Mouse (Mus musculus) spleen, embryonic (tissue): ENCODE measurements around the gene Lhfp.
"Not testable (repeated sequence)": the region's sequence is repeated elsewhere in the genome, so short reads cannot be mapped to it uniquely, and the experiment has no call there.

ENCODE experiments used
- CTCF ChIA-PET: fragments of 350-600 bp; sonication (Branson Sonifier 250); formaldehyde crosslinking; loops from one replicate; lab custom pipeline; 2022; lab: Charles Lee

Gene Lhfp

DNA sequence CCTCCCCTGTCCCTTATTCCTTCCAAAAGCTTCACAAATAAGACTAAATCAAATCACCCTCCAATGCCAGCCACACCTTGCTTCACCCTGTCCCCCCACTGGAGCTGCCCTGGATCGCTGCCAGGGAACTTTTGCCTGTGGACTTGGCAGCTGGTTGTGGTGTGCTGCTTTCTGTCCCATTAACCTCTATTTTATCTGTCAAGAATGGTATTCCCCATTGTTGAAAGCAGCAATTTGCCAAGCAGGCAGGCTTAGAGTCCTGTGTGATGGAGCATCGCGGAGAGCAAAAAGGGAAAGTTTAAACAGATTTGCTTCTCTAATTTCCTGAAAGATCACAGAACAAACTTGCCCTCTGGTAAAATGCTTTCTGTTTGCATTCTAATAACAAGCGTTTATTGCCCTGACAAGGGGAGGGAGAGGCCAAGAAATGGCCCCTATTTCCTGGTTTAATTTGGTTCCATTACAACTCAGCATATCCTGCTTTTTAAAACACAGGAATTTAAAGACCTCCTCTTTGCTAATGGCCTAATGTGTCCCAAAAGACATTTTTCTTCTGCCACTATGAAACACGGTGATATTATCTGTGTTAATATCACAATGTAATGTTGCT is 212.0 kb downstream of the Lhfp start:
- CTCF ChIA-PET, result no interaction called here

DNA sequence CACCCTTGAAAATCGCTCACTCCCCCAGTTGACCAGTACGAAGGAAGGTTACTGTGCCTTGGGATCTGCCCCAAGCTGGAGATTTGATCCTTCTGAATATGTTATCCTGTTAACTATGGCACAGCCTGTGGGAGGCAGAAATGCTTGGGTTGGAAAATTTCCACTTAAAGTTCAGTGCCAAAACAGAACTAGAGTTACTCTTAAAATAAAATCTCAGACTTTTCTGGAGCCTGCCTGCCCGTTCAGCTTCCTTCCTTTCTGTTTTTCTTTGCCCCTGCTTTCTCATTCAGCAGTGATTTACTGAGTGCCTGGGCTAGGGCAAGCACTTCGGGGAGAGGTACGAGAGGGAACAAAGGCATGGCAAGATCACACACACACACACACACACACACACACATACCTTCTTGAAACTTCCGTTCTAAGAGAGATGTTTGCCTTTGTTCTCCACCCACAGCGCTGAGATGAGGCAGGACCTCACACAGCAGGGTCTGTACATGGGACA is 217.4 kb downstream of the Lhfp start:
- CTCF ChIA-PET, result no interaction called here

DNA sequence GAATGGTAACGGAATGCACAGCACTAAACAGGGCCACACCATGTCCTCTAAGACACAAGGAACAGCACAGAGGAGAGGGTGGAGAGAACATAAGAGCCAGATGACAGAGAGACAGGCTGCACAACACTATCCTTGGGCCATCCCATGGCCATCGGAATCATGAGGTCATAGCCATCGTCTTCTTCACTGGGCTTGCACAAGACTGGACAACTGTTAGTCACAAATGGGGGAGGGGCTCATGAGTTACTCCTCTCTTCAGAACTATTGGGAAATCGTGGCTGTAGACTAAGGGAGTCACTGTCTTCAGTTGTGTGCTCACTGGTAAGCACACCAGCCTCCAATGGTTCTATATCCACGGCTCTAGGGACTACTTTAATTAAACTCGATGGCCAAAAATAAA is 224.8 kb downstream of the Lhfp start:
- CTCF ChIA-PET, result interaction anchor here (0.6 kb wide), 1 partner anchor 23 kb away, joined by 6 read pairs; no protein-coding TSS in a partner anchor

GRCm38 (mm10) chr3:53267046-53267445 is 225.7 kb downstream of the Lhfp start:
- CTCF ChIA-PET, result no interaction called here

- CTCF ChIA-PET, result no interaction called here
These were observed 231.9 kb downstream of the Lhfp start for GRCm38 (mm10) chr3:53273220-53273619.

GRCm38 (mm10) chr3:53277993-53278392 is 236.7 kb downstream of the Lhfp start:
- CTCF ChIA-PET, result no interaction called here

DNA sequence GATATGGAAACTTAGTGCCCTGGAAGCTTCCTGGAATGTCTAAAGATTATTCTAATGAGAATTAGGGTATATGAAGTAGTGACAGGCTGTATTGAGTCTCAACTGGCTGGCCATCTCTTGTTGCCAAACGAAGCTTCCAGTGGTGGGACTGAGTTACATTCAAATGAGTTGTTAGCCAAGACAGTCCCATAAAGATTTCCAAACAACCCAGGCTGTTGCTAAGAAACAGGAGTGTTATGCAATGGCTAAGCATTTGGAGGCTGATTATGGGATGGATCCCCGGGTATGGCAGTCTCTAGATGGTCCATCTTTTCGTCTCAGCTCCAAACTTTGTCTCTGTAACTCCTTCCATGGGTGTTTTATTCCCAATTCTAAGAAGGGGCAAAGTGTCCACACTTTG is 240.7 kb downstream of the Lhfp start:
- CTCF ChIA-PET, result not testable (repeated sequence)

DNA sequence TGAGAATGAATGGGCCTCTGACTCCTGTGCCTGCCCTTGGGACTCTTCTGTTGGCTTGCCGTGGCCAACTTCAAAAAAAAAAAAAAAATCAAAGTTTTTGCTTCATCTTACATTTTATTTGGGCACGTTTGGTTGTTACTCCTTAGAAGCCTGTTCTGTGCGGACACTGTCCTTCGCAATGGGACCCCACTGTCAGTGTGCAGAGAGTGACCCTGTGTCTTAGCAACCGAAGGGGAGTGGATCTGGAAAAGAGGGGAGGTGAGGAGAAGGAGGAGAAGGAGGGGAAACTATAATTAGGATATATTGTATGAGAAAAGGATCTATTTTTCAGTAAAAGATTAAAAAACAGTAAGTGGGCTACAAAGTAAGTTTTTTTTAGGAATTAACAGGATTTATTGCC is 242.7 kb downstream of the Lhfp start:
- CTCF ChIA-PET, result no interaction called here

GRCm38 (mm10) chr3:53284471-53285177 is 243.3 kb downstream of the Lhfp start:
- CTCF ChIA-PET, result no interaction called here

DNA sequence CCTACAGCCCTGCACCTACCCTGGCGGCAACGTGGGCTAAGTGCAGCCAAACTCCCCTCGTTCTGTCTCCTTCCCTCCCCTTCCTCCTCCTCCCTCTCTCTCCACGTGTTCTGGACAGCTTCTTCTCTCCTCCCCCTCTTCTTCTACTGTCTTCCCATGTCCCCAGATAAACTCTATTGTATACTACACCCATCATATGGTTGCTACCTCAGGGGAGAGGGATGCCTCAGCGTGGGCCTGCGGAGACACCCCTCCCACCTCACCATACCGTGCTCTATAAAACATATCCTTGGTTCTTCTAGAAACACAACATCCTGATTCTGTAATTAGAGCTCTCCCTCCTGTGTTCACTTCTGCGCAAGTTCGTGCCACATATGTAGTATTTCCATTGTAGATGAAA is 247.3 kb downstream of the Lhfp start:
- CTCF ChIA-PET, result no interaction called here

DNA sequence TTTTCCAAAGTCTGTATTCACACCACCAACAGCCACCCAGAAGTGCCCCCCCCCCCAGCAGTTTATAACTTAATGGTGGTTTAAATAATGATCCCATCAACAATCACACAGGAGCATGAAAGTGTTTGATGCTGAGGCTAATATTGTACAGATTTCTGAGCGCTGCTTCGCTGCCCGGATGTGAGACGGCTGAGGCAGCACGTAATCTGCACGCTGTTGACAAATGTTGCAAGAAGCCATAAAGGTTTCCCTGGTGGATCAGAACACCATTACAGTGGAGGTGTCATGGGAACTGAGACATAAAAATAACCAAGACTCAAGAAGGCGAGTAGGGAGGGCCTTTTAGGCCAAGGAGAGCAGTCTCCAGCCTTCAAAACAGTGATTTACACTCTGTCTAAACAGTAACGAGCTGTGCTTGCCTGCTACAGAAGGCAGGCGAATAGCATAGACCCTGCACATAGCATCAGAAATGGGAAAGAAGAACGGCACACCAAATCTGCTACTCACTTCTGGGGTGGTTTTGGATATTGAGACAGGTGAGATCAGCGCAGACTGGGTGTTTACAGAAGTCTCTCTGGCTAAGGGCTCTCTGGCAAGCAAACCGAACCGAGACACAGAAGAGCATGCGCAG is 248.4 kb downstream of the Lhfp start:
- CTCF ChIA-PET, result no interaction called here

DNA sequence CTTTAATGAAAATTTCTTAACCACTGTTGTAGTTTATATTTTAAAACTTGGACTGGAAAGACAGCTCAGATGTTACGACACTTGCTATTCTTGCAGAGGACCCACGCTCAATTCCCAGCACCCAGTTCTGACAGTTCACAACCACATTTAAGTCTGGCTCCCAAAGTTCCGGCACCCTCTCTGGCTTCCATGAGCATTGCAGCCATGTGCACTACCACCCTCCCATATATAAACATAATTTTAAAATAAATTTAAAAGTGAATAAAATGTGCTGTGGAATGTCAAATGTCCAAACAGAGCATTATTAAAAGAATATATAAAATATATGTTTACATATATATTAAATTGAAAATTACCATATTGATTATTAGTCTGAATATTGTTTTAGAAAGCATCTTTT is 249.9 kb downstream of the Lhfp start:
- CTCF ChIA-PET, result no interaction called here

- CTCF ChIA-PET, result no interaction called here
These were observed 250.6 kb downstream of the Lhfp start for GRCm38 (mm10) chr3:53291945-53292344.

GRCm38 (mm10) chr3:53292474-53292873 is 251.1 kb downstream of the Lhfp start:
- CTCF ChIA-PET, result no interaction called here

GRCm38 (mm10) chr3:53292979-53293378 is 251.7 kb downstream of the Lhfp start:
- CTCF ChIA-PET, result no interaction called here

DNA sequence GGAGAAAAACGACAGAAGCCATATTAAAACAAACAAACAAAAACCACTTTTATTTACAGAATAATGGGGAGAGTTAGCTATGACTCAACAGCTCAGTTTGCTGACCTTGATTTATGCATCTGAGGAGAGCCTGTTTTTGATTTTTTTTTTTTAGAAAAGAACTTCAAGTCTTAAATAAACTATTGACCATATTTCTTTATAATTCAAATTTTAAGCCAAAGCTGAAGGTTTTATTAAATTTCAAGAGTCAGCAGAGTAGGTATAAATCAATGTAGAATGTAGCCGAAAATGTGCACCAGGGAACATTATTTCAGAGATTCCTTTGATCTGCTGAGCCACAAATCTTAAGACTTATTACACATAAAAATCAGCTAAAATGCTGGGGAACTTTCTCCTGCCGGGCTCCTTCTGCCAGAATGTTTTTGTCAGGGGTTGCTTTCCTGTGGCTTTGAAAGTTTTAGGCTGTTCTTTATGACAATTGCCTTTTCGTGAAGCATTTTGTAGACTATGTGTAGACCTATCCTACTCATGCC is 252.6 kb downstream of the Lhfp start:
- CTCF ChIA-PET, result no interaction called here

GRCm38 (mm10) chr3:53294855-53295254 is 253.5 kb downstream of the Lhfp start:
- CTCF ChIA-PET, result no interaction called here

DNA sequence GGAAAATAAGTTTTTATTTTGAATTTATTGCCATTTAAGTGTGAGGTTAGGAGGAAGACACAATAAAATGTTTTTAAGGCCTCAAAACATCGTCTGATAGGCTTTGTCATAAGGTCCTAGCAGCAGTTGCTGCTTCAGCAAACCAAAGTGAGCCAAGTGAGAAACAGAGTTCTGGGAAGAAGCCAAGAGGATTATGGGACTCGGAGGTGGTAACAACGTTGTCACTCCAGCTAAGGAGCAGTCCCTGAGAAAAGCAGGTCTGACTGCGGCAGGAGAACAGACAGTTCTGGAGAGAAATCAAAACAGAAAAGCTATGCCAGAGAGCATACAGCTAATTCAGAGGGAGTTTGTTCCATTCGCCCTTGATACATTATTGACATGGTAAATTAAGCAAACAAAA is 260.5 kb downstream of the Lhfp start:
- CTCF ChIA-PET, result no interaction called here

DNA sequence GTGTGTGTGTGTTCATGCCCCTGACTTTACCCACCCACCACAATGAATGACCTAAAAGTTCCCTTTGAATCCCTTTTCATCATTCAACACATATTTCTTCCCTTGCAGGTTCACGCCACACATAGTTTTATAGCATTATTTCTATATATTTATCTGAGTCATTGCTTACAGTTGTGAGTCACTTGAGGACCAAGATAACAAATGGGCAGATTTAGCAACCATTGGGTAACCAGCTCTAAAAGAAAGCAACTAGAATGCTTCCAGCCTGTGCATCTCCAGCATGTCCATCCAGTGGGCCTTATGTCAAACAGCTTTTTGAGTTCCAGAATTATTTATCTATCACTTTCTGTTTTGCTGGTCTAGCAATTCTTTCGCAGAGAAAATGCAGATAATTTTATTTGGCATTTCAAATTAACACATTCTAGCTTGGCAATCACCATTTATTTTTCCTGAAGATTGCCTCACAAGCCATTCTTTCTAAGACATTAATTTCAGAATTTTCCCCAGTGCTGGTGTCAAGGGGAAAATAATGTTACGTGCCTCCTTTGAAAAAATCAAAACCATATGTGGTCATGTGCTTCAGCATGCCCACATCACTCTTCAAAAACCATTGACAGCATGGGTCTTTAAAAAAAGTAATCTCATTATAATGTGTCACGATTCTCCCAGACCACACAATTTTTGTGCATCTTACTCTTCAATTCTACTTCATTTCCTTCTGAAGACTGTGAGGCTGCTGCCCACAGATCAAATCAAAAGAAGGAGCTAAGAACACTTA is 263.0 kb downstream of the Lhfp start:
- CTCF ChIA-PET, result no interaction called here

DNA sequence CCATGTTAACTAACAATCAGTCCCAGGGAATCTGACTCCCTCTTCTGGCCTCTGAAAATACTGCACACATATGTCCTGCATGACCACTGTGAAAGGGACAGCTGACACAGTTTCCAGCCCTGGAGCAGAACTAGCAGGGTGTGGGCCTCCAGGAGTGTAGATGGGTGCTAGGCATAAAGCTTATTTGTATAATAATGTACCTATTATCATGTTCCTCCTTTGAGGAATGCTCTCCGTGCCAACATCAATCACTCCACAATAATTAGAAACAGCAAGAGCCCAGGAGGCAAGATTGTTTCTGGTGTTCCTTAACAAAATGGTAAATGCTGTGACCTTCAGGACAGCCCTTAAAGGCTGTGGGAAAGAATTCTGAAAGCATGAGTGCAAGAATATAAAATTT is 264.5 kb downstream of the Lhfp start:
- CTCF ChIA-PET, result no interaction called here

DNA sequence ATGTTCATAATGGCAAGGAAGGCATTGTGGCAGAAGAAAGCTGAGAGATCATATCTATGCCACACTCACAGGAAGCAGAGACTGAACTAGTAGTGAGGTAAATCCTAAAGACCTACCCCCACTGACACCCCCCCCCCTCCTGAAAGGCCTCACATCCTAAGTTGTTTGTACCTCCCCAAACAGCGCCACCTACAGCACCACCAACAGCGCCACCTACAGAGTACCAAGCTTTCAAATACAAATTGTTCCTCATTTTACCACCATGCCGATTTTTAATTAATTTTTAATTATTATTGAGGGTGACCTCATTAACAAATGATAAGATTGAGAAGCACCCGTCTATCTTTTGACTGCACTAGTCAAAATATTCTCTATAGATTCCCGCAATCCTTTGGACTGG is 267.3 kb downstream of the Lhfp start:
- CTCF ChIA-PET, result no interaction called here

GRCm38 (mm10) chr3:53310093-53310492 is 268.8 kb downstream of the Lhfp start:
- CTCF ChIA-PET, result no interaction called here
